Mouse (Mus musculus) kidney, embryonic 14.5 days (tissue): ENCODE data around the gene Pard3b. TPM values are rescaled to one million over a fixed set of nuclear protein-coding genes. Genes with fewer than 3 reads are reported as not detected.

ENCODE experiments used
- ATAC-seq: fragments of 200-750 bp; cut with Nextera tagmentation; 2 replicates; pipeline ENCODE4 v1.8.0; 2017; ENCODE audit warnings: moderate number of reproducible peaks, mild to moderate bottlenecking, moderate TSS enrichment, moderate library complexity; ENCODE audit not compliant: low FRiP score, low TSS enrichment
- H3K27ac ChIP-seq: fragments of 300-500 bp; sonication (generic); 2 replicates; pipeline ENCODE4 v1.5.1; 2014; ENCODE audit warnings: low read depth, mild to moderate bottlenecking, low read length, moderate library complexity, mixed read lengths
- H3K27me3 ChIP-seq: fragments of 300-500 bp; sonication (generic); 2 replicates; pipeline ENCODE4 v1.6.1; 2014; ENCODE audit warnings: mild to moderate bottlenecking, low read length; ENCODE audit not compliant: control insufficient read depth, insufficient read depth
- H3K36me3 ChIP-seq: fragments of 300-500 bp; sonication (generic); 2 replicates; pipeline ENCODE4 v1.6.1; 2014; ENCODE audit warnings: low read length, mixed read lengths; ENCODE audit not compliant: control insufficient read depth, insufficient read depth
- H3K4me1 ChIP-seq: fragments of 300-500 bp; sonication (generic); 2 replicates; pipeline ENCODE4 v1.6.1; 2014; ENCODE audit warnings: low read length, mixed read lengths; ENCODE audit not compliant: control insufficient read depth, insufficient read depth
- H3K4me2 ChIP-seq: fragments of 300-500 bp; sonication (generic); replicated peaks from 2 replicates; pipeline ENCODE4 v1.6.1; 2014; ENCODE audit warnings: low read depth, mild to moderate bottlenecking, low read length
- H3K4me3 ChIP-seq: fragments of 300-500 bp; sonication (generic); 2 replicates; pipeline ENCODE4 v1.5.1; 2014; ENCODE audit warnings: mild to moderate bottlenecking, low read length
- H3K9ac ChIP-seq: fragments of 300-500 bp; sonication (generic); 2 replicates; pipeline ENCODE4 v1.6.1; 2014; ENCODE audit warnings: low read depth, mild to moderate bottlenecking, low read length, moderate library complexity
- H3K9me3 ChIP-seq: fragments of 300-500 bp; sonication (generic); 2 replicates; pipeline ENCODE4 v1.6.1; 2016; ENCODE audit warnings: low read length; ENCODE audit not compliant: control insufficient read depth
- WGBS: fragments of 180-500 bp; shearing (Covaris S2); extraction: QIAGEN DNeasy Blood & Tissue Kit; methylation state at CpG from one replicate; pipeline ENCODE4 v1.1.7; 2014; 5-methylcytosine and 5-hydroxymethylcytosine counted together
- polyA plus RNA-seq: library from polyadenylated mRNA; unstranded; fragments of >200 nt; fragmentation: Nextera tagmentation; extraction: Ambion mirVana; gene quantifications from 2 replicates; pipeline ENCODE4 v1.2.1, GENCODE M21; 2014

Gene Pard3b
- polyA plus RNA-seq, 1 experiment from 2014 or later: 22.4 TPM

DNA sequence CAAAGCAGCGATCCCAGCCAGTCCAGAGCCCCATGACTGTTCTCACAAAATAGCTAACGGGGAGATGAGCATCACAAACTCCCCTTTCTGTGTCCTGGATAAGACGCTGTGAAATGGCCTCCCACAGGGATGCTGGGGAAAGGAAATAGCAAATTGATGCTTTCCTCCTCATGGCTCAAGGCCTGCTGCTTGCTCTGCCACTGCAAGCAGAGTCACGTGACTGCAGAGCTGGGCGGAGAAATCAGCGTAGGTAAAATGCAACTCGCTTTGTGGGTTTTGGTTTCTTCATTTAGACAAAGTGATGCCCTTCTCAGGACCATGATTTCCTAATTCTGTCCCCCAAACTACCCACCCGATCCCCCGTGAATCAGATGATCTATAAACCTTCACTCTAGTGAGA, 797.2 kb downstream of the Pard3b start:
- WGBS: 67% methylated on average over 9 of the region's 9 CpGs
- Histone ChIP-seq H3K36me3 (no peaks in the 10 kb centered on the region), H3K4me3 (no peak overlapping the region), H3K27ac (no peak overlapping the region), H3K9me3 (no peaks in the 10 kb centered on the region), H3K4me2 (no peak overlapping the region), H3K9ac (no peak overlapping the region), H3K27me3 (no peaks in the 10 kb centered on the region), H3K4me1 (no peaks in the 10 kb centered on the region)
- ATAC-seq: no peak

DNA sequence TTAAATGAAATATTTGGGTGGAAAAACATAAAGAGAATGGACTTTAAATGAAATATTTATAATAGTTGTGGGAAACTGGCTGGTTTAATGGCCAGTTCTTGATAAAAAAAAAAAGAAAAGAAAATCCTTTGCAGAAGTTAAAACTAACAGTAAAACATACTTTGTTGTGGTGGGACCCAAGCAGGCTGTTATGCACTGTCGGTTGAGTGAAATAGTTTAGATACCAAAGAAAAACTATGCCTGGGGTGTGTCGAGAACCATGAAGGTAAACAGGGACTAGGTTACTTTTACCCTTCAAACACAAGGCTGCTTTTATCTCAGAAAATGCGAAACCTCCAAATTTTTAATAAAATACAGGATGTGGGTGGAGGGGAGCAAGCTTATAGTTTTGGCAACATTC, 797.7 kb downstream of the Pard3b start:
- Histone ChIP-seq H3K9ac (no peak overlapping the region), H3K9me3 (no peaks in the 10 kb centered on the region), H3K4me3 (no peak overlapping the region), H3K4me2 (no peak overlapping the region), H3K27me3 (no peaks in the 10 kb centered on the region), H3K4me1 (no peaks in the 10 kb centered on the region), H3K27ac (no peak overlapping the region), H3K36me3 (no peaks in the 10 kb centered on the region)
- ATAC-seq: no peak
- WGBS: 70% methylated on average over 3 of the region's 3 CpGs

DNA sequence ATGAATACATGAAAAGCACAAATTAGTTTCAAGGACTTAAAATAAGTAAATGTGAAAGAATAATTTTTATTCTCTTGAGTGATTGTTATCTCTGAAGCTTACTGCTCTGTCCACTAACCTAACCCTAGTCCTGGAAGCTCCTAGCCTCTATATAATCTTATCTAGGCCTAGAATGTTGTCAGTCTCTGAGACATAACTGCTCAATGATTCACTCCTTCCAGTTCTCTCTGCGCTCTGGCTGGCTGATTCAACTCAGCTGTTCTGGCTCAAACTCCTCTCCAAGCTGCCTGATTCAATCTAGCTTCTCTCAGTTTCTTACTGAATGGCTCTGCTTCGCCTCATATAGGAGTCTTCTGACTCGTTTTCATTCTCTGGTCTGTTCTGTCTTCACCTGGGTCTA, 798.9 kb downstream of the Pard3b start:
- Histone ChIP-seq H3K4me1 (no peaks in the 10 kb centered on the region), H3K9ac (no peak overlapping the region), H3K27ac (no peak overlapping the region), H3K4me3 (no peak overlapping the region), H3K4me2 (no peak overlapping the region), H3K27me3 (no peaks in the 10 kb centered on the region), H3K36me3 (no peaks in the 10 kb centered on the region), H3K9me3 (no peaks in the 10 kb centered on the region)
- ATAC-seq: no peak
- WGBS: 36% methylated on average over 3 of the region's 3 CpGs

DNA sequence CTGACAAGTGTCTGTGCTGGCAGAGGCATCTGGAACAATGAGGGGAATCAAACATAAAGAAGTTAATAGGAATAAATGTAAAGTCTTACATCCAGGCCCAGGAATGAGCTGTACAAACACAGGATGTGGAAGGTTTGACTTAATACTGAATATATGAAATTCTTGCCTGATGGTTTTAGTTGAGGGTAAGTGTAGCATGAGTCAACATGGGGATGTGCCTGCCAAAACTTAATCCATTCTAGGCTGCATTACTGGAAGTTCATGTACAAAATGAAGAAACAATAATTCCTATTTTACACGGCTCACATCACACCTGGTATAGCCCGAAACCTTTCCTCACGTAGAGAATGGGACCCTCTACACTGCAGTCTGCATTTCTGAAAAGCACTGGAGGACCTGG, 805.8 kb downstream of the Pard3b start:
- 95% methylated on average over 3 of the region's 3 CpGs for WGBS
- H3K4me3 ChIP-seq: no peak overlapping the region
- no peaks in the 10 kb centered on the region for H3K4me1 ChIP-seq
- H3K36me3 ChIP-seq: no peaks in the 10 kb centered on the region
- no peak overlapping the region for H3K27ac ChIP-seq
- no peak for ATAC-seq
- no peak overlapping the region for H3K9ac ChIP-seq
- H3K27me3 ChIP-seq: no peaks in the 10 kb centered on the region
- no peaks in the 10 kb centered on the region for H3K9me3 ChIP-seq
- H3K4me2 ChIP-seq: no peak overlapping the region

DNA sequence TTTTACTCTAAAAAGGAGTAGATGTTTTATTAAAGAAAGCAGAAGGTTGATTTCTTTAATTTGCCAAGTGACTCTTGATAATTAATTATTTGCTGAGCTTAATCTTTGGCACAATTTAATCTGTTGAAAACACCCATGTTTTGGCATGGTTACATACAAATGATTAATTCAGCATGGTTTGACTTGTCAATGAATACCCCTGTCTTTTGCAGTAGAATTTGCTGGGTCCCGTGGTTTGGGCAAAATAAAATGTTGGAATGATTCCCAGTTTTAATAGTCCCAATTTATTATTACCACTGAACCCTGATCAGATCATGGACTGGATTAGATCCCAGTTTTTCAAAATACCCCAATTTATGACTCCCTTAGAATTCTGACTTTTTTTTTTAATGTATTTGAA, 808.2 kb downstream of the Pard3b start:
- ATAC-seq: no peak
- 70% methylated on average over 1 of the region's 1 CpGs for WGBS

DNA sequence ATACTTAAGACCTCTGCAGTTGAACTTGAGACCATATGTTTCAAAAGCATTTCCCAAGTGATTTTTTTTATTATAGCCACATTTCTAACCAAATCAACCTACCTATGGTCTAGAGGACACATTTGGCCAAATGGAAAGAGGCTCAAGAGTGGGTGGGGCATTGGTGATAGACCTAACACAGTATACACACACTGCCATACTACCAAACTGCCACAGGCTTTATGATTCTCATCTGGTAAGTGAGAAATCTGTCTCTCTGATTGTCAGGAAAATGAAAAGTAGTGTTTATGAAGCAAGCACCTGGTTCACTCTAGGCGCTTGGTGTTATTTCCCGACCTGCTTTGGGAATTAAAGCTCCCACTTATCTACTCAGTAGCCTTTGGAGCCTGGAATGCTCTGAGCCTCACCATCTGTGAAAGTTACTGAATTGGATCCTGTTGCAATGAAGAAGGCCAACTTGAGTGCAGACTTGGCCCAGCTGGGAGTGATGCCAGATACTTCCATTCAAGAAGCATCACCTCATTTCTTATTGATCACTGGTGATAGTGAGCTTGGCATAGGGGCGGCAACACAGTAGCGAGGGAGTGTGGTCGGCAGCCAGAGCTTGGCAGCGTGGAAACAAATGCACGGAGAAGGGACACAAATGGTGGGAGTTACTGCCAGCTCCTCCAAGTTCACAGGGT, 810.7 kb downstream of the Pard3b start:
- Histone ChIP-seq H3K4me1 (no peaks in the 10 kb centered on the region), H3K4me3 (no peak overlapping the region), H3K36me3 (no peaks in the 10 kb centered on the region), H3K4me2 (no peak overlapping the region), H3K27me3 (no peaks in the 10 kb centered on the region), H3K27ac (no peak overlapping the region), H3K9me3 (no peaks in the 10 kb centered on the region), H3K9ac (no peak overlapping the region)
- ATAC-seq: no peak
- whole genome bisulfite sequencing: 77% methylated on average over 7 of the region's 7 CpGs

More for the DNA sequence above, 808.2 kb downstream of the Pard3b start:
- H3K4me3 ChIP-seq: no peak overlapping the region
- H3K36me3 ChIP-seq: no peaks in the 10 kb centered on the region
- H3K9ac ChIP-seq: no peak overlapping the region
- no peak overlapping the region for H3K4me2 ChIP-seq
- H3K4me1 ChIP-seq: no peaks in the 10 kb centered on the region
- no peak overlapping the region for H3K27ac ChIP-seq
- H3K27me3 ChIP-seq: no peaks in the 10 kb centered on the region
- no peaks in the 10 kb centered on the region for H3K9me3 ChIP-seq

DNA sequence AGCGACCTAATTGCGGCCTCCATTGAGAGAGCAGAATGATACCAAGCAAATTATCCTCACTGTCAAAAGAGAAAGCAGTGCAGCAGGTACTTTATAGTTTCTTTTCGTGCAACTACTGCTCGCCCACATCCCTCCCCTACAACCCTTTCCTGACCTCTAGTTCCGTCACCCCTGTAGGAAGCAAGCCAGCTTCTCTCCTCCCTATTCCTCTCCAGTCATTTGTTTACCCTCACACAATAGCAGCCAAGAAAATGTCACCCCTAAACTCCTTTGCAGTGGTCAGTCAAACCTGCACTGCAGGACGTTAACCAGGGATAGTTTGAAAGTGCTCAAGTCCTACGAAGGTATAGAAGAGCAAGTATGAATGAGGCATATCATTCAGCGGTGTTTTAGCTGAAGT, 826.9 kb downstream of the Pard3b start:
- H3K9ac ChIP-seq: no peak overlapping the region
- H3K4me1 ChIP-seq: no peaks in the 10 kb centered on the region
- H3K4me2 ChIP-seq: no peak overlapping the region
- no peaks in the 10 kb centered on the region for H3K27me3 ChIP-seq
- no peak overlapping the region for H3K4me3 ChIP-seq
- H3K27ac ChIP-seq: no peak overlapping the region
- no peaks in the 10 kb centered on the region for H3K9me3 ChIP-seq
- 40% methylated on average over 8 of the region's 8 CpGs for WGBS
- no peak for ATAC-seq
- no peaks in the 10 kb centered on the region for H3K36me3 ChIP-seq

DNA sequence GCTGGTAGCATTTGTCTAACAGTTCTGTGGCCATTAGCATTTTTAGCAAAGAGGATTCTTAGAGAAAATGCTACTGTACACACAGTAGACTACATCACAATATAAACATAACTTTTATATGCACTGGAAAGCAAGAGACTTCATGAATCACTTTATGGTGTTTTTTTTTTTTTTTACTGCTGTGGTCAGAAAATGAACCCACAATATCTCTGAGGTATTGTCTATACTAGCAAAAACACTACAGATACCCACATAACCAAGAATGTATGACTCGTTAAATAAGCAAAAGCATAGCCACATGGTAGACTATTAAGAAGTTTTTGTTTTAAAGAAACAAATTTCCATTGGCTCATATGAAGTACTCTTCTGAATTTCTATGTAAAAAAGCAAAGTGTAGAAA, 827.9 kb downstream of the Pard3b start:
- Histone ChIP-seq H3K9me3 (no peaks in the 10 kb centered on the region), H3K9ac (no peak overlapping the region), H3K4me3 (no peak overlapping the region), H3K27me3 (no peaks in the 10 kb centered on the region), H3K36me3 (no peaks in the 10 kb centered on the region), H3K27ac (no peak overlapping the region), H3K4me2 (no peak overlapping the region), H3K4me1 (no peaks in the 10 kb centered on the region)
- no peak for ATAC-seq
- 94% methylated on average over 1 of the region's 1 CpGs for whole genome bisulfite sequencing

DNA sequence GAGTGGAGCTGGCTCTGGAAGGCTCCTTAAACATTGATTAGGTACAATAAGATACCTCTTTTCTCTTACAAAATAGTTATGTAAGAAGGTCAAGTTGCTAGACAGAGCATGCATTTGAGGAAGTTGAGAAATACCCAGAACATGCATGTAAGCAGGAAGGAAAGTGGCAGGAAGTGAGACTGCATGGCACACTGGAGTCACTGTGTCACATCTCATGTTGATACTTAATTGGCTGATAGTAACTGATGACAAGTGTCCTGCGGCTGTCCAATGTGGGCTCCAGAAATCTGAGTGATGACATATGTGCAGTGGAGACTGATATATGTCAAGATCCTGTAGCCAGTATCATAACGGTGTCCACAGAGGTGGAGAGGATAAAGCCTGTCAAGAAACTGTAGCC, 844.4 kb downstream of the Pard3b start:
- no peak overlapping the region for H3K4me3 ChIP-seq
- H3K27me3 ChIP-seq: no peaks in the 10 kb centered on the region
- no peak overlapping the region for H3K27ac ChIP-seq
- no peaks in the 10 kb centered on the region for H3K36me3 ChIP-seq
- no peaks in the 10 kb centered on the region for H3K9me3 ChIP-seq
- no peak for ATAC-seq
- H3K9ac ChIP-seq: no peak overlapping the region
- no peak overlapping the region for H3K4me2 ChIP-seq
- no peaks in the 10 kb centered on the region for H3K4me1 ChIP-seq
- WGBS: 91% methylated on average over 2 of the region's 2 CpGs
